Mouse (Mus musculus): Measurements from ENCODE around the gene Agxt. TPM values are rescaled to one million over a fixed set of nuclear protein-coding genes. Genes with fewer than 3 reads are reported as not detected.

Gene Agxt
- total RNA-seq (2014; rRNA removed; ENCODE audit: low replicate concordance) (0.15 TPM in 1 of 2 replicates, not detected in the other), polyA plus RNA-seq (2015; fragmentation: Nextera tagmentation; extraction: Ambion mirVana) (0.12 TPM in 1 of 2 replicates, not detected in the other)

DNA sequence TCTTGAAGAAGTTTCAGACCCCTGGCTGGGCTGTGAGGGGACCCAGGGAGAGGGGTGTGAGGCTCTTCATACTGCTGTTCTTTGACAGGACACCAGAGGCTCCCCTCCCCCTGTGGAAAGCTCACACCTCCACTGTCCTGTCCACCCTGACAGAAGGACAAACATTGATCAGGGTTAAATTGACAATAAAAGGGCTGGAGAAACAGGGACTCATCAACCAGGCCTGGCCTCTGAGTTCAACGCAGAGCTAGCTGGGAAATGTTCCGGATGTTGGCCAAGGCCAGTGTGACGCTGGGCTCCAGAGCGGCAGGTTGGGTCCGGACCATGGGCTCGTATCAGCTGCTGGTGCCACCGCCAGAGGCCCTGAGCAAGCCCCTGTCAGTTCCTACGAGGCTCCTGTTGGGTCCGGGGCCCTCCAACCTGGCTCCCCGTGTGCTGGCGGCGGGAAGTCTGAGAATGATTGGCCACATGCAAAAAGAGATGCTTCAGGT is at the start of gene Agxt:
Agxt (plus strand) TSS at position 205 of the 491 bp plus-strand sequence.
- WGBS: 90% methylated on average over 12 of the region's 12 CpGs
- Histone ChIP-seq H3K27ac (ENCODE audit: low read depth) (no peak within 1 kb of the TSS), H3K9me3 (replicated peaks; ENCODE audit: control insufficient read depth, low read length) (no peaks in the 10 kb centered on the region), H3K36me3 (replicated peaks; ENCODE audit: control insufficient read depth, insufficient read depth, low read length) (no peaks in the 10 kb centered on the region), H3K9ac (replicated peaks; ENCODE audit: low read depth, low read length) (no peak within 1 kb of the TSS), H3K4me1 (ENCODE audit: control insufficient read depth, insufficient read depth) (no peaks in the 10 kb centered on the region), H3K4me3 (ENCODE audit: low read depth, low read length) (no peak within 1 kb of the TSS), H3K4me2 (ENCODE audit: low read depth, low read length) (no peak within 1 kb of the TSS), H3K27me3 (ENCODE audit: control insufficient read depth, insufficient read depth, low read length) (peaks cover 16% of the 10 kb centered on the region)
- DNase-seq (ENCODE audit: low spot score) (no peak), ATAC-seq (ENCODE audit: insufficient read depth, low read depth) (no peak)
- TF ChIP-seq EP300 (IDR thresholded peaks at IDR 0.05; ENCODE audit: low read depth) (no peak), CTCF (IDR thresholded peaks at IDR 0.05; ENCODE audit: low read depth) (no peak)

DNA sequence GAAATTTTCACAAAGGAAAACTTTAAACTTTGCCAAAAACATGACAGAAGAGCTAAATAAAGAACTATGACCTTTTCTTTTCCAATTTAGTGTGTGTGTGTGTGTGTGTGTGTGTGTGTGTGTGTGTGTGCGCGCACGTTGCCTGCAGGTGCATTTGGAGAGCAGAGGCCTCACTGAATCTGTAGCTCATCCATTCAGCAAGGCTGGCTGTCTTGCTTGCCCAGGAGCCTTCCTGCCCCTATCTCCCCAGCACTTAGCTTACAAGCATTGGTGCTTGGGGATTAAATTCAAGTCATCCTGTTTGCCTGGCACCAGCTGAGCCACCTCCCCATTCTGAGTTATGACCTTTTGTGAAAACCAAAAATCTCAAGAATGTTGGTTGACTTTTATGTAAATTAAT is 42.5 kb upstream of the Agxt start:
- ATAC-seq (ENCODE audit: insufficient read depth, low read depth) (no peak), DNase-seq (ENCODE audit: low spot score) (no peak)
- Histone ChIP-seq H3K27ac (ENCODE audit: low read depth) (no peak overlapping the region), H3K4me2 (ENCODE audit: low read depth, low read length) (no peak overlapping the region), H3K36me3 (replicated peaks; ENCODE audit: control insufficient read depth, insufficient read depth, low read length) (no peaks in the 10 kb centered on the region), H3K9me3 (replicated peaks; ENCODE audit: control insufficient read depth, low read length) (no peaks in the 10 kb centered on the region), H3K4me3 (ENCODE audit: low read depth, low read length) (no peak overlapping the region), H3K27me3 (ENCODE audit: control insufficient read depth, insufficient read depth, low read length) (no peaks in the 10 kb centered on the region), H3K9ac (replicated peaks; ENCODE audit: low read depth, low read length) (no peak overlapping the region), H3K4me1 (ENCODE audit: control insufficient read depth, insufficient read depth) (no peaks in the 10 kb centered on the region)
- WGBS: 81% methylated on average over 3 of the region's 3 CpGs
- TF ChIP-seq CTCF (IDR thresholded peaks at IDR 0.05; ENCODE audit: low read depth) (no peak), EP300 (IDR thresholded peaks at IDR 0.05; ENCODE audit: low read depth) (no peak)

DNA sequence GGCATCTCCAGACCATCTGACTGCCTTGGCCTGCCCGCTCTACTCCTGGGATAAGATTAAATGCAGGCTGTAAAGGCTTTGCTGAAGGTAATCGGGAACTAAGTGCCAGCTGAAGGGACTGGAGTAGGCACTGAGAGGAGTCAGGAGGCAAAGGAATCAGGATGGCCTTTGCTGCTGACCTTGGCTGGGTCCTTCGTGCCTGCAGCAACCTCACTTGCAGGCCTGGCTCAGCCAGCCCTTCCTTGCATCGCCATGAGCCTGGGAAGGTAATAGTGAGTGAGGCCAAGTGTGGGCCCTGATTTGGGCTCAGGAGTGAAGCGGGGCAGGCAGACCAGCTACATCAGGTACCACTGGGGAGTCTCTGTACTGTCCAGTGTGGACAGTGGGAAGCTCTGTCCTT is 36.1 kb upstream of the Agxt start:
- no peak for DNase-seq (ENCODE audit: low spot score)
- WGBS: 74% methylated on average over 5 of the region's 5 CpGs
- Histone ChIP-seq H3K36me3 (replicated peaks; ENCODE audit: control insufficient read depth, insufficient read depth, low read length) (no peaks in the 10 kb centered on the region), H3K27me3 (ENCODE audit: control insufficient read depth, insufficient read depth, low read length) (peaks cover 43% of the 10 kb centered on the region), H3K4me3 (ENCODE audit: low read depth, low read length) (no peak overlapping the region), H3K4me1 (ENCODE audit: control insufficient read depth, insufficient read depth) (0 out of 2 replicates have a peak, but pooled peaks cover 3% of the 10 kb centered on the region), H3K27ac (ENCODE audit: low read depth) (no peak overlapping the region), H3K9ac (replicated peaks; ENCODE audit: low read depth, low read length) (no peak overlapping the region), H3K9me3 (replicated peaks; ENCODE audit: control insufficient read depth, low read length) (no peaks in the 10 kb centered on the region), H3K4me2 (ENCODE audit: low read depth, low read length) (no peak overlapping the region)
- no peak for ATAC-seq (ENCODE audit: insufficient read depth, low read depth)
- no peak for TF ChIP-seq EP300 (IDR thresholded peaks at IDR 0.05; ENCODE audit: low read depth)
- TF ChIP-seq CTCF (IDR thresholded peaks at IDR 0.05; ENCODE audit: low read depth): no peak

DNA sequence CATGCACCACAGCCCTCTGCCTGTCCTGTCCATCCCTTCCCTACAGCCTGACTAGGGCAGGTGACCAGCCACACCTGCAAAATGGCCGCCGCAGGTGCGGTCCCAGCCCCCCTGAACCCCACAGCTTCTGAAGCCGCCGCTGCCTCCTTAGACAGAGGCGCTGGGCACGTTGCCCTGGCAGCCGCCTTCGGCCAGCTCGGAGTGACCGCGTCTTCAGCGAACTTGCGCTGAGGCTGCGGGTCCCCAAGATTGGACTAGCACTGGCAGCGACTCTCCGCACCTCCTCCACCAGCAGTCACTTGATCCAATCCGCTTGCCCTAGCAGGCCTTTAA is 34.8 kb upstream of the Agxt start:
- H3K4me3 ChIP-seq (ENCODE audit: low read depth, low read length): peak overlapping the region; percentile 44
- peak overlapping the region; percentile 43 for H3K9ac ChIP-seq (replicated peaks; ENCODE audit: low read depth, low read length)
- H3K27me3 ChIP-seq (ENCODE audit: control insufficient read depth, insufficient read depth, low read length): peaks cover 47% of the 10 kb centered on the region
- no peaks in the 10 kb centered on the region for H3K36me3 ChIP-seq (replicated peaks; ENCODE audit: control insufficient read depth, insufficient read depth, low read length)
- no peak overlapping the region for H3K27ac ChIP-seq (ENCODE audit: low read depth)
- ATAC-seq (ENCODE audit: insufficient read depth, low read depth): peak; percentile 21; the same call in 1 of the 2 replicates
- no peak for DNase-seq (ENCODE audit: low spot score)
- peak overlapping the region; percentile 74 for H3K4me2 ChIP-seq (ENCODE audit: low read depth, low read length)
- no peaks in the 10 kb centered on the region for H3K9me3 ChIP-seq (replicated peaks; ENCODE audit: control insufficient read depth, low read length)
- H3K4me1 ChIP-seq (ENCODE audit: control insufficient read depth, insufficient read depth): 0 out of 2 replicates have a peak, but pooled peaks cover 3% of the 10 kb centered on the region
- no peak for TF ChIP-seq CTCF (IDR thresholded peaks at IDR 0.05; ENCODE audit: low read depth)
- TF ChIP-seq EP300 (IDR thresholded peaks at IDR 0.05; ENCODE audit: low read depth): no peak
- 5% methylated on average over 18 of the region's 18 CpGs for WGBS

DNA sequence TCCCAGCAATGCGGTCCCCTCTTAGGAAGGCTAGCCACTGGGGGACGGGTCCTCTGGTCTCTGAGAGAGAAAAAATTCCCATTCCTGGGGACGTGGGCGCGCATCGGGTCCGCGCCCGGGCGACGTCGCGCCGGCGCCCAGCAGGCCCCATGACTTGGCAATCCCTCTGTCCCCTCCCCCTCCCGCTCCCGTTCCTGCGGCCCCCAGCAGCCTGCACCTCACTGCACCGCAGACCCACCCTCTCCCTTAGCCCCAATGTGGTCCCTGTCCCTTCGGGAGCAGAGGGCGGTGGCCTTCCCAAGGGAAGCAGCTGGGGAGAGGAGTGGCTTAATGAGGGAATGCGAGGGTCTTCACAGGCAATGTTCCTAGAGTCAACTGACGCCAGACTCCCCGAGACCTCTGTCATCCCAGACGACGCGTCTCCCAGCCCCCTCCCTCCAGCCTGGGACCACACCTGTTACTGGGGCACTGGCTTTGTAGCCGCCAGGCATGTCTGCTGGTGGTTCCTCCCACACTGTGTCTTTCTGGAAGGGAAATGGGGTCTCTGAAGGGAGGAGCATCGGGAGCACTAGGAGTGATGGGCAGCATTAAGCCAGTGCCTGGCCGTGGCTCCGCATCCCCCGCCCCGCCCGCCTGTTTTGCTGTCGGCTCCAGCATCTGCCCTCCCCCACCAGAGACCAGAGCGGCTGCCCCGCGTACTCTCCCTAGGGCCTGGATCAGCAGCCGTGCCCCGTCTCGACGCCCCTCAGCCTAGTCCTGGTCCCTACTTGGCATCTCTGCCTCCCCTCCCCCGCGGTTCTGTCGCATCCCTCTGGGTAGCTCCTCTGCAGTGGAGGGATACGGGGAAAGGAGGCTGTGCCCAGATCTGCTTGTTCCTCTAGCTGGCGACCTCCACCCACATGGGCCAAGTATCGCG is 34.2 kb upstream of the Agxt start:
- no peaks in the 10 kb centered on the region for H3K9me3 ChIP-seq (replicated peaks; ENCODE audit: control insufficient read depth, low read length)
- H3K4me1 ChIP-seq (ENCODE audit: control insufficient read depth, insufficient read depth): 0 out of 2 replicates have a peak, but pooled peaks cover 3% of the 10 kb centered on the region
- no peaks in the 10 kb centered on the region for H3K36me3 ChIP-seq (replicated peaks; ENCODE audit: control insufficient read depth, insufficient read depth, low read length)
- no peak overlapping the region for H3K27ac ChIP-seq (ENCODE audit: low read depth)
- ATAC-seq (ENCODE audit: insufficient read depth, low read depth) (peak; percentile 47; the same call in 1 of the 2 replicates), DNase-seq (ENCODE audit: low spot score) (no peak)
- under 1% methylated on average over 47 of the region's 49 CpGs for WGBS
- peak overlapping the region; percentile 44 for H3K4me3 ChIP-seq (ENCODE audit: low read depth, low read length)
- TF ChIP-seq CTCF (IDR thresholded peaks at IDR 0.05; ENCODE audit: low read depth): no peak
- TF ChIP-seq EP300 (IDR thresholded peaks at IDR 0.05; ENCODE audit: low read depth): no peak
- peak overlapping the region; percentile 43 for H3K9ac ChIP-seq (replicated peaks; ENCODE audit: low read depth, low read length)
- H3K27me3 ChIP-seq (ENCODE audit: control insufficient read depth, insufficient read depth, low read length): peaks cover 47% of the 10 kb centered on the region
- peak overlapping the region; percentile 74 for H3K4me2 ChIP-seq (ENCODE audit: low read depth, low read length)
